Mouse (Mus musculus): ENCODE data around the gene Il12rb2. TPM values are rescaled to one million over a fixed set of nuclear protein-coding genes. Genes with fewer than 3 reads are reported as not detected.

Il12rb2 gene
- total RNA-seq, 2 experiments from 2014 or later: 0.33 to 3.3 TPM

DNA sequence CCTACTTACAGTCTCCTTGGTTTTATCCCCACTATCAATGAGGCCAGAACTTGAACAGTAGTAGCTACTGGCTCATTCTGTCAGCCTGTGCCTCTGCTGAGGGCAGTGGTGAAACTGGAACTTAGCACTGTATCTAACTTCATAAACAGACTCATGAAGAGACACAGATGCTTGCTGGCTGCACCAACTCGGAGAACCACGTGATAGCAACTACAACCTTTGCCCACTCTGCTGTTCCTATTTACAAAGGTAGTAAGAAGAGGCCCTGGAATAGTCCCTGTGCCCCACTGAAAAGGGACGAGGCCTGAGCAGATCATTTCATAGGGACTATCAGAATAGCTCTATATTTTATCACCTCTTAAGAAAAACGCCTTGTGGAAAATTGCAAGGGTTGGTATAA is 75.7 kb downstream of the Il12rb2 start:
- no peak for ATAC-seq (replicated peaks; ENCODE audit: low FRiP score, low TSS enrichment, poor library complexity, severe bottlenecking)

DNA sequence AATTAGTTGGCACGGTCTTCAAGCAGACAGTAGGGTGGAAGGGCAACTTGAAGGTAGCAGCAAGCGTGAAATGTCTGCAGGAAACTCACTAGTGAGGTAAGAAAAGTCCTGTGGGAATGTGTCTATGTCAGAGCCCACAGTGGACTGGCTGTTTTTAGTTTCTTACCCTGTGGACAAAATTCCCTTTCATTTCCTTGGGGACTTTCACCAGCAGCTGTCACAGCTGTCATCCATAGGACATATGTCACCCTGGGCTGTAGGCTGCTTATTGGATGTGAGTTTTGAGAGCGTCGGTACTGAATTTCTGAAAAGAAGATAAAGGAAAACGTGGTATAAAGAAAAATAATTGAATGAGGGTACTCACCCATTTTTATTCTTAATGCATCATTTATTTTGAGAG is 77.2 kb downstream of the Il12rb2 start:
- ATAC-seq (replicated peaks; ENCODE audit: low FRiP score, low TSS enrichment, poor library complexity, severe bottlenecking): no peak

DNA sequence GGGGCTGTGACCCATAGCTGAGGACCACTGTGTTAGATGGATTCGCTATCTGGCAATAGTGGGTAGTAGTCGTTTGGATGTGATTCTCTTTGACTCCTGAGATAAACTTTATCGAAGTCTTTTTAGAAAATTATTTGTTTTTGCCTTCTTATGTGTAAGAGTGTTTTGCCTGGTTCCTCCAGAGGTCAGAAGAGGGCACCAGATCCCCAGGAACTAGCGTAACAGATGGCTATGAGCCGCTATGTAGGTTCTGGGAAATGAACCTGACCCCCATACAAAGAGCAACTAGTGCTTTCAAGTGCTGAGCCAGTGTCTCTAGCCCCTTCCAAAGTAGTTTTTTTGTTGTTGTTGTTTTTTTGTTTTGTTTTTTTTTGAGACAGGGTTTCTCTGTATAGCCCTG is 79.9 kb downstream of the Il12rb2 start:
- ATAC-seq (replicated peaks; ENCODE audit: low FRiP score, low TSS enrichment, poor library complexity, severe bottlenecking): peak; percentile 31; the same call in 1 of the 2 replicates

DNA sequence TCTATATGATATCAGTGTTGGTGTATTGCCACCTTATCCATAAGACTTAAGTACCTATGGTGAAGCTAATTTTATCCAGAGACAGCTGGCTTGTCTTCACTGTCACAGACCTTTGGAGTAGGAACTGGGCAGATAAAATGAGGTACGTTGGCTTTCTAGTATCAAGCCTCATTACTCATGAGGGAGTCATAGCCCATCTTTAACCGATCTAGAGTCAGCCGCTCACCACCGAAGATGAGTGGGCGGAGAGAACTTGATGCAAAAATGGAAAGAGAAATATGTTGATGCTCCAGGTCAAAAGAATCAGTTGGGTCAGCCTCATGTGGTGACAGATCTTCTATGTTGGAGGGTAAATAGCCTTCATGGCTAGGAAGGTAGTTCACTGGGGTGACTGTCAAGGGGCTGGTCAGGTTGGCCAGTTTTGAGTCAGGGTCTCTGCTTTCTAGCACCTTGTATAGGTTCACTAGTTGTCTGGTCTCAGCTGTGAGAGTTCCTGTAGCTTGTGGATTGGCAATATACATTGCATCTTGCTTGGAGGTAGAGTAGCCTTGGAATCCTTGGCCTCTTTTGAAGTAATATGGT is 83.9 kb downstream of the Il12rb2 start:
- peak; percentile 20; the same call in 1 of the 2 replicates for ATAC-seq (replicated peaks; ENCODE audit: low FRiP score, low TSS enrichment, poor library complexity, severe bottlenecking)

DNA sequence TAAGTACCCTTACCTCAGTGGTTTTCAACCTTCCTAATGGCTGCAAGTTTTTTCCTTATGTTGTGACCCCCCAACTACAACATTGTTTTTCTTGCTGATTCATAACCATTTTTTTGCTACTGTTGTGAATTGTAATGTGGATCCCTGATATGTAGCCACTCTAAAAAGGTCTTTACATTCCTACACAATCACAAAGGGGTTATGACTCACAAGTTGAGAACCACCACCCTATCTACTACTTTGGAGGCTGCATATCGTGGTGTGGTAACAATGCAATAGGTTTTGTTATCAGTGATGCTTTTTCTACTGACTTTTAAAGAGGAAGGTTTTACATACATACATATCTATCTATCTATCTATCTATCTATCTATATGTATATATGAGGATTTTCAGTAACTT is 93.1 kb downstream of the Il12rb2 start:
- ATAC-seq (replicated peaks; ENCODE audit: low FRiP score, low TSS enrichment, poor library complexity, severe bottlenecking): no peak

DNA sequence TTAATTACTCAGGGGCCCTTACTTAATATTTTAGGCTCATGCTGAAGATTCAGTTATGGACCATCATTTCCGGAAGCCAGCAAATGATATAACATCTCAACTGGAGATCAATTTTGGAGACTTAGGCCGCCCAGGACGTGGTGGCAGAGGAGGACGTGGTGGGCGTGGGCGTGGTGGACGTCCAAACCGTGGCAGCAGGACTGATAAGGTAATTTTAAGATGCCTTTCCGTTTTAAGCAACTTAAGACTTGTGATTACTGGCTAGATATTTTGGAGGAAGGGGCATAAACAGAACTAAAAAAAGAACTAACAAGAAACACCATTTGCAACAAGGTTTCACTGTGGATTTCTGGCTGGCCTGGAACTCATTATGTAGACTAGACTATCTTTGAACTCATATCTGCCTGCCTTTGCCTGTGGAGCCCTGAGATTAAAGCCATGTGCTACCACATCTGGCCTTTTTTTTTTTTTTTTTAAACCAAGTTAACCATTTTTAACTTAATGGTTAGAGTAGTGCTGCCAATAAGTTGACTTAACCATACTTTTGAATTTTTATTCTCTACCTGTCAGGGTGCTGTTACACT is 94.3 kb downstream of the Il12rb2 start:
- peak; percentile 86 for ATAC-seq (replicated peaks; ENCODE audit: low FRiP score, low TSS enrichment, poor library complexity, severe bottlenecking)

DNA sequence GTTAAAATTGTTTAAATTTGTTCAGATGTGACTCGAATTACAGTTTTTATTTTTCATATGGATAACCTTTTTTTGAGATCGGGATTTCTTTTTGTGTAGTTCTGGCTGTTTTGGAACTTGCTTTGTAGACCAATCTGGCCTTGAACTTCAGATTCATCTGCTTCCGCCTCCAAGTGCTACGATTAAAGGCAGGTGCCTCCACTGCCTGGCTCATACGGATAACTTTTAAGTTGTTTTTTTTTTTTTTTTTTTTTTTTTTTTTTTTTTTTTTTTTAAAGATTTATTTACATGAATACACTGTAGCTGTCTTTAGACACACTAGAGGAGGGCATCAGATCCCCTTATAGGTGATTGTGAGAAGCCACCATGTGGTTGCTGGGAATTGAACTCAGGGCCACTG is 98.0 kb downstream of the Il12rb2 start:
- ATAC-seq (replicated peaks; ENCODE audit: low FRiP score, low TSS enrichment, poor library complexity, severe bottlenecking): no peak

DNA sequence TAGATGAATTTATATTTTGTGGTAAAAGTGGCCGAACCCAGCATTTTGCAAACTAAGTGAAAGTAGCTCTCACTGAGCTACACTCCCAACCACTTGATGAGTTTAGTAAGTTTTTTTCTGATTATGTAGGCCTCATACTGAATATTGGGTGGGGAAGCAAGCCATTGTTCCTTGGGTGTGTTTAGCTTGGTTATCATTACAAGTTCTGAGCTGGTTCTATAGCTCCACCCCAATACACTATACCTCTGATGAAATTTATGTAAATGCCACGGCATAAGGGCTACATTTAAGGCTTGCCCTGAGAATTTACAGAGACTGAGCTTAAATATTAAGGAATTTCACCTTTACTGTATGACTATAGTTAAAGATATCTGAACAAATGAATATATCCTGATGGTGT is 106.5 kb downstream of the Il12rb2 start:
- peak; percentile 38 for ATAC-seq (replicated peaks; ENCODE audit: low FRiP score, low TSS enrichment, poor library complexity, severe bottlenecking)

DNA sequence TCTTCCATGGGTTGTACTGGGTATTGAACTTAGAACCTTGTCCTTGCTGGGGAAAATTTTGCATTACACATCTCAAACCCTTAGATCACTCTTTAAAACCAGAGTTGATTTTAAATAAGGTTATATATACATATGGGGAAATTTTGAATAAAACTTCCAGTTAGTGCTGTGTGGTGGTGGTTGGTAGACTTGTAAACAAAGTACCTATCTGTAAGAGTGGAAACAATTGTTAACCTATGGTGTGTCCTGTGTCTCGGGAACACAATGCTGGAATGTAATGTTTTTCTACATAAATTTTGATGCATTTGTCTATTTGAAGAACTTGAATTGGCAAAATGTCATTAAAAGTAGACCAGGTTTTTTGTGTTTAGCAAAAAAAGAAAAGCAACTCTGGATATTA is 107.0 kb downstream of the Il12rb2 start:
- ATAC-seq (replicated peaks; ENCODE audit: low FRiP score, low TSS enrichment, poor library complexity, severe bottlenecking): no peak

DNA sequence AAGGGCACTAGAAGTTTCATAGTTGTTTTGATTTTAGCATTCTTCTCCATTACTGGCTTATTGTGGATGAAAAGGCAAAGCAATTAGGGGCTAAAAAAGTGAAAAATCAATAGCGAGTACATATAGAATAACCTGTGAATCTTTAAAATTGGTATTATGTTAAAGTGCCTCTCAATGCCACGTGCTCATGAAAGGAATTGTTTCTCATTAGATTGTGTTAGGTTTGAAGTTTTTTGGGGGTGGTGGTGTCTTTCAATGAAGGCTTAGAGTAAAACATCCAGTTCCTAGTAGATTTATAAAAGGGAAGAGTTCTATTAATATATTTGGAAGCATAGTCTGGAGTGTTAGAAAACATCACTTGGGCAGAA is 107.8 kb downstream of the Il12rb2 start:
- ATAC-seq (replicated peaks; ENCODE audit: low FRiP score, low TSS enrichment, poor library complexity, severe bottlenecking): no peak

DNA sequence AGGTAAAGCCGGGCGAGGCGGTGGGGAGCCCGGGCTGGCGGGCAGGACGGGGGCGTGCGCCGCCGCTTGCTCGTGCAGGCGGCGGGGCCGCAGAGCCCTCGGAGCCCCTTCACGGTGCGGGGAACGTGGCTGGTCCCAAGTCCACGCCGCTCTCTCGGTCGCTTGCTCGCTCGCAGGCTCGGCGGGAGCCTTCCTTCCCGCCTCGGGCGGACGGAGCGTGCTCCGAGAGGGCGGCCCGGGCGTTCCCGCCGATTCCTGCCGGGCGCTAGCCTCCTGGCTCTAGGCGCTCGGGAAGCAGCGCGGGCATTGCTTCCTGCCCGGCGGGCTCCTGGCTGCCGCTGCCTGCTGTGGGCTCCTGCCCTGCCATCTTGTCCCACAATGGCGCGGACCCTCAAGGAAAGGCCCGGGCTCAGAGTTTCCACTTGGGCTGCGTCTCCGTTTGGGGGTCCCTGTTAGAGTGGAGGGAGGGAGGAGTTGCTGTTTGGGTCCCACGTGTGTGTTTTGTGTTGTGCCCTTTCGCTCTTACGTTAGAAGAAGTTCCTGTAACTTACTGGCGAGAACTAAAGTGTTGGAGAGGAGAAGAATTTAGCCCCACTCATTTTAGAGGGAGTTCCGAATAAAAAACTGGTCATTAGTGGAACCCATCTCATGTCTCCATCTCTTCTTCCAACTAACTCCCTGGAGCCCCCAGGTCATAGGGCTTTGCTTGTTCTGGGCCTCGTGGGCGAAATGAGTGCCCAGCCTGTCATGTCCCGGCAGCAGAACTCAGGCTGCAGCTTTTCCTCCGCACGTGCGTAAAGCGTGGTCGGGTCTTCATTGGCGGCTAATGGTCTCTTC is 108.4 kb downstream of the Il12rb2 start:
- no peak for ATAC-seq (replicated peaks; ENCODE audit: low FRiP score, low TSS enrichment, poor library complexity, severe bottlenecking)

DNA sequence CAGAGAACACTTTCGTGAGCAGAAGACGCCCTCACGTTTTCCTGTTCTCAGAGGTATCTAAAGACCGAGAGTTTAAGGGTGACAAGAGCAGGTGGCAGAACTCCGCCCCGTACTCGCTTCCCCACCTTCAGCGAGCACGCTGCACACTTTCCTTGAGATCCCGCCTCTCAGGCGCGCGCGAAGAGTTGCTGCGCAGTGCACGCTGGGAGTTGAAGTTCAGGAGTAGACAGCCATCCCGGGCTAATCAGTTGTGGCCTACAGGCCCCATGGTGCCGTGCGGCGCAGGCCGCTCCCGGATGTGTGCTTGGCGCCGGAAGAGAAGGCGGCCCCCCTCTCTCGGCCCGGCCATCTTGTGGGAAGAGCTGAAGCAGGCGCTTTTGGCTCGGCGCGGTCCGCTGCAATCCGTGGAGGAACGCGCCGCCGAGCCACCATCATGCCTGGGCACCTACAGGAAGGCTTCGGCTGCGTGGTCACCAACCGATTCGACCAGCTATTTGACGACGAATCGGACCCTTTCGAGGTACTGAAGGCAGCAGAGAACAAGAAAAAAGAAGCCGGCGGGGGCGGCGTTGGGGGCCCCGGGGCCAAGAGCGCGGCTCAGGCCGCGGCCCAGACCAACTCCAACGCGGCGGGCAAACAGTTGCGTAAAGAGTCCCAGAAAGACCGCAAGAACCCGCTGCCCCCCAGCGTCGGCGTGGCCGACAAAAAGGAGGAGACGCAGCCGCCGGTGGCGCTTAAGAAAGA is 109.2 kb downstream of the Il12rb2 start:
- peak; percentile 83 for ATAC-seq (replicated peaks; ENCODE audit: low FRiP score, low TSS enrichment, poor library complexity, severe bottlenecking)

DNA sequence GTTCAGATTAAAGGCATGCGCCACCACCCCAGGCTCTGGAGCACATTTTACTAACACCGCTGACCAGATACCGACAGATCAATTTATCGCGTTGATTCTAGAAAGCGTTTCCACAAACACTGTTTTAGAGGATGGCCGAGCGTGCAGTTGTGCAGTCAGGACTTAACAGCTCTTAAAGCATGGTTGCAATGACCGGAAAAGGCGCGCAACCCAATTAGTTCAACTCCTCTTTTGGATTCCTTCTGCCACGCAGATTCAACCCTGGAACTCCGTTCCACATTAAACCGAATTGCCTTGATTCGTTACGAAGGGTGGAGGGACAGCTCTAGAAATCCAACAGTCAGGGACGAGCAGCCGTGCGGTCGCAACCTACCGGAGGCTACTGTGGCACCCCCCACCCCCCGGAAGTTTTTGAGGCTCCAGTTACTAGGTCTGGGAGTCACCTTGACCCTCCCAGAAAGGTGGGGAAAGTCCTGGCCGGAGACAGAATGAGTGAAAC is 109.8 kb downstream of the Il12rb2 start:
- peak; percentile 52 for ATAC-seq (replicated peaks; ENCODE audit: low FRiP score, low TSS enrichment, poor library complexity, severe bottlenecking)

DNA sequence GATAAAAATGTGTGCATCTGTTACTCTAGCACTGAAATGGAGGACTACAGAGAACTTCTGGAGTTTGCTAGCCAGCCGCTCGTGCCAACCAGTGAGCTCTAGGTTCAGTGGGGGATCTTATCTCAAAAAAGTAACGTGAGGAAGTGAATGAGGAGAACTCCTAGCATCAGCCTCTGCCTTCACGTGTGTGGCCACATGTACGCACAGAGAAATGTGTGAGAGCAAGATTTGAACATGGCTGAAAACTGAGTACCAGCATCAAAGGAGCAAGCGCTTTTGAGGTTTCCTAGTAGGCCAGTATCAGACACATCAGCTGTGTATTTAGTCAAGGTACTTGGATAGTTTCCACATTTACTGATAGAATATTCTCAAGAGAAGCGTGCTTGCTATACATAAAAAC is 111.1 kb downstream of the Il12rb2 start:
- peak; percentile 51 for ATAC-seq (replicated peaks; ENCODE audit: low FRiP score, low TSS enrichment, poor library complexity, severe bottlenecking)

DNA sequence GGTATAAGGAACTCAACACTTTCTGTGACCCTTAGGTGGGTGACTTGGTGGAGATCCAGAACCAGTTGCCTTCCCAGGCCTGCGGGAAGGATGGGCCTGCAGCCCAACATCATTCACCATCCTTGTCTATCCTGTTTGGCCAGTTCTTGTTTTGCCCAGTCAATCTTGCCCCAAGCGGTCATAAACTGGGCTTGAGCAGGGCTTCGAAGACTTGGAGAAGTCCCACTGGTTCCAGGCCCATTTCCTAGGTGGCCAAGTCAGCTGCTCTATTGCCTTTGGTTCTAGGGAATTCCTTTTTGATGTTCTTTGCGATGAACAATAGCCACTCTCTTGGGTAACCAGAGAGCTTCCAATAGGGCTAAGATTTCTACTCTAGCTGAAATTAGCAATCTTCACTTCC is 124.9 kb downstream of the Il12rb2 start:
- no peak for ATAC-seq (replicated peaks; ENCODE audit: low FRiP score, low TSS enrichment, poor library complexity, severe bottlenecking)

DNA sequence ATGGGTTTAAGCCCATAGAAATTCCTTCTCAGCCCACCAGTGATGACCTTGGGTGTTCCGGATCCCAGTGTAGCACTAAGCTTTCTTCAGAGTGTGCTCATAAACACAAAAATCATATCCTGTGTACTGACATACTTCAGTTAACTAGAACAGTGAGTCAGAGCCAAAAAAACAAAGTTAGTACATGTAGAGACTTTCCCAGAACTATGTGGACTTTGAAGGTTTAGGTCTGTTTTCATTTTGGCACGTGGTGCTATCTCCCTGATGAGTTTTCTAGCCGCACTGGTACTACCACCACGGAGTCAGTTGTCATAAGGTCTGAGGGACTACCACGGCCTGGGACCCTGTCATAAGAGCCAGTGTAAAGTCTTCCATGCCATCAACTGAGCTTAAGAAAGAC is 131.5 kb downstream of the Il12rb2 start:
- no peak for ATAC-seq (replicated peaks; ENCODE audit: low FRiP score, low TSS enrichment, poor library complexity, severe bottlenecking)

DNA sequence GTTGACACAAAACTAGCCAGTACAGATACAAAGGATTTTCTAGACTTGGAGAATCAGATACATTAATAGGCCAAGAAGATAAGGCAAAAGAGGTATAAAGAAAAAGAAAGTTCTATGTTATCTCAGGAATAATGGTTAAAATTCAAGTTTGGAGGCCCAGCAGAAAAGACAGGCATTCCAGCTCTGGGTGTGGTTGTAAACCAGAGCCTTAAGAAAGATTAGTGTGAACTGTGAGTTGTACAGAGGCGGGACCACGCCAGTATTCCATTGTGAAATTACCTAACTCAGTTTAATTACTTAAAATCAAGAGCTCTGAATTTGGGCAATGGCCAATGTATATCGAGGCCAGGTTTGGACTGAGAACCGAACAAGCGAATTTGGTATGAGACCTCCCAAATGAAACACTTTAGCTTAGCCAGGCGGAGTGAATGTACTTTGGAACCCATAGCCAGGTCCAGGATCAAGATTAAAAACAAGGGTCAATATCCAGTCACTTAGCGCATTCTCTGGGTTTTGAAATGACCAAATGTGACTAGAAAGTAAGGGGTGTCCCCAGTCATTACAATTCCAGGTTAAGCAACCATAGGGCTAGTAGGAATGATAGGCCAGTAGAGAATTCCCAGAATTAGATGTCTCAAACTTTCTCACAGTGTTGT is 132.1 kb downstream of the Il12rb2 start:
- ATAC-seq (replicated peaks; ENCODE audit: low FRiP score, low TSS enrichment, poor library complexity, severe bottlenecking): no peak
